Mouse (Mus musculus) adrenal gland, adult (tissue): ENCODE data around the gene Hnrnpab.

ENCODE experiments used
- DNase-seq, 2 experiments: peaks; one replicate each; pipeline ENCODE4 v3.0.0; 2022 to 2023; ENCODE audit warnings: low spot score in 1 of 2; ENCODE audit not compliant: inconsistent age in 2 of 2

Gene Hnrnpab

GRCm38 (mm10) chr11:51579024-51579423 is 27.6 kb downstream of the Hnrnpab start:
- DNase-seq: no peak

- no peak for DNase-seq
Measured at GRCm38 (mm10) chr11:51577587-51577986, 29.1 kb downstream of the Hnrnpab start.

DNA sequence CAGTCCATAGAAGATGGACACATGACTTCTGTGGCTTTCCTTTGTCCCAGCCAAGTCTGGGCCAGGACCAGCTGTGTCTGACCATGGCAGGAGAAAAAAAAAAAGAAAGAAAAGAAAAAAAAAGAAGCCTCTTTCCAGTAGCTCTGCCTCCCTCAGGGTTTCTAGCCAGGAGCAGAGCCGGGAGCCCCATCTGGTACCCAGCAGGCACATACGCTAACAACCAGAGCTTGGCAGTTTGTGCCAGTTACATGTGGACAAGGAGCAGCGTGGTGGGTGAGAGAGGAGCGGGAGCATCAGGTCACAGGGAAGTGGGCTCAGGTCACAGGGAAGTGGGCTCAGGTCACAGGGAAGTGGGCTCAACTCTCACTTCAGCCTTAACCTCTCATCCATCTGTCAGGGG is 30.2 kb downstream of the Hnrnpab start:
- no peak for DNase-seq

- no peak for DNase-seq
Measured at GRCm38 (mm10) chr11:51568801-51569200, 37.8 kb downstream of the Hnrnpab start.

- DNase-seq: no peak
Measured at GRCm38 (mm10) chr11:51565951-51566350, 40.7 kb downstream of the Hnrnpab start.

GRCm38 (mm10) chr11:51565062-51565461 is 41.6 kb downstream of the Hnrnpab start:
- DNase-seq: no peak

DNA sequence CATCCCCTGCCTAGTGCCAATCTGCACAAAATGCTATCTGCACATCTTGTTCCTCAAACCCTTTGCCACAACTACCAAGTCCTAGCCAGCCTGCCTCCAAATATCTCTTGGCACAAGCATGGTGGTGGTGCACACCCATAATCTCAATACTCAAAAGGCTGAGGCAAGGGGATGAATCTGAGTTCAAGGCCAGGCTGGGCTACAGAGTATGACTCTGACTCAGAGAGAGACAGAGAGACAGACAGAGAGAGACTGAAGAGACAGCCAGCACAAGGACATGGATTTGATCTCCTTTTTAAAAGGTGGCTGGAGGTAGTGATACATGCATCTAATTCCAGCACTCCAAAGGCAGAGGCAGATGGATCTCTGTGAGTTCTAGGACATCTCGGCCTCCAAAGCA is 43.4 kb downstream of the Hnrnpab start:
- peak; percentile 37 to 66 for DNase-seq

GRCm38 (mm10) chr11:51555066-51555465 is 51.6 kb downstream of the Hnrnpab start:
- peak in 1 of 2 experiments; percentile 57 for DNase-seq

DNA sequence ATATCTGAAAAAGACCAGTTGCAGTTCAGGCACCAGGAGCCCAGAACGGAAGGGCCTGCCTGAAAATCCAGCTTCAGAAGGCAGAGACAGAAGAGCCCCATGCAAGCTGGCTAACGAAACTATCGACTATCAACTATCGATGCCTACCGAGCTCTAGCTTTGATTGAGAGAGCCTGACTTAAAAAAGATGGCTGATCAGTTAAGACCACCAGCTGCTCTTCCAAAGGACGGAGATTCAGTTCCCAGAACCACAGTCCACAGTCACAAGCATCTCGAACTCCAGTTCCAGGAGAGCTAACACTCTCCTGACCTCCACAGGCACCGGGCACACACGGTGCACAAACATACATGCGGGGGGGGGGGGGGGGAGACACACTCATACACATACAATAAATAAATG is 52.1 kb downstream of the Hnrnpab start:
- no peak for DNase-seq

DNA sequence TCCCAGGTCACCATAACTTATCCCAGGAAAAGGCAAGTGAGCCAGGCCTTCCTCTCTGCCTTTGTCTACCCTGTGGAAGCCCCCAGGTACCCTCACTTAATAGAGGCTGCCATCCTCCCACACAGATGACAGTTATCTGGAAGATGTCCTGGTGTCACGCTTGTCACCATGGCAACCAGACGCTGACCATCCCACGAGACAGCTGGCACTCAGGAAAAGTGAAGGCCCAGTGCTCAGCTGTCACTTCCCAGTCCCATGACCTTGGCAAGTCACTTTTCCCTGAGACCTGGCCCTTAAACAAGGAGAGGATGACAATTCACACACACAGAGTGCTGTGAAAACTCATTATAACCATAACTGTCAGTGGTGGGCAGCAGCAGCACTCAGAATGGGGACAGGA is 54.6 kb downstream of the Hnrnpab start:
- no peak for DNase-seq

GRCm38 (mm10) chr11:51551253-51551652 is 55.4 kb downstream of the Hnrnpab start:
- peak in 1 of 2 experiments; percentile 43 for DNase-seq
